Mouse (Mus musculus): ENCODE results near the gene Adtrp.

DNA sequence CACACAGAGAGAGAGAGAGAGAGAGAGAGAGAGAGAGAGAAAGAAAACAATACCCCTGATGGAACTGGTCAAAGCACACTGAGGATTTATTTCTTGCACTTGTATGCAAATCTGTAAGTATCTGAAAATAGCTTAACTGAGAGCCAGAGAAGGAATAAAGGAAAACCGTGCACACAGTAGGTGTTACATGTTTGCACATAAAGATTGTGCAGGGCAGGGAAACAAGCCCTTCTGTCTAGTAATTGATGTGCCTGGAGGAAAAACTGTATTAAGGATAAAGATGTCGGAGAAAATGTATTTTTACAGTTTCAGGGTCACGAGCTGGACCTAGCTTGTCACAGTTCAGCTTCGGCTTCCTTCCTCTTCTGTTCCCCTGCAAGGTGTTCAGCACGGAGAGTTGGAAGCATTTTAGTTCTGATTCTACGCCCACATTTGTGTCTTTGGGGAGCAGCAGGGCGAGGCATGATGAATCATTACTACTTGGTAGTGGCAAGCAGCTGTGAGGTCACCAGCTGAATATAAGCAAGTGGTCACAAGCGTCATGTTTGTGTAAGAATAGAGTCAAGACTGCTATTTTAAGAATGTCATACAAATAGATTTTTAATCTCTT, 43.7 kb downstream of the Adtrp start:
- no peak for TF ChIP-seq CTCF (IDR thresholded peaks at IDR 0.05; ENCODE audit: extremely low read depth, insufficient read length, insufficient replicate concordance, low read depth, low read length)
- TF ChIP-seq POLR2A (IDR thresholded peaks at IDR 0.05; ENCODE audit: low read depth, low read length): no peak

Data from small intestine, adult 2 months (tissue).